Comparison of ENCODE assay signal across 24 mouse cellular contexts in the genomic region with DNA sequence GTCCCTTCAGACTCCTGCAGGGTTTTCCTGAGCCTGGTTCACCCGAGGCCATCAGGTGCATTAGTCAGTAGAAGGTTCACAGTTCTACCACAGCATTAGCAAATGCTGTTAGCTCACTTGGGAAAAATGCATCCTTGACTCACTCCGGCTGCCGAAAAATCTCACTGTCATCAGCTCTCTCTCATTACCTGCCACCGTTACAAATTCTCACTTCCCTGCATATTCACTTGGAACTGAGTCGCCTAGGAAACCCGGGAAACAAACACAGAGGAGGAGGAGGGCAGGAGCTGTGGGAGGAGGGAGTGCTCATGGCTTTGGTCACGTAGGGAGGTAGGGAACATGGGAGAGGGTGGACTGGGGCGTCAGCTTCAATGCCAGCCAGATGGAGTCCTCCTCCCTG. TPM values are rescaled to one million over a fixed set of nuclear protein-coding genes. Genes with fewer than 3 reads are reported as not detected.
DNase-seq lines count a peak whose midpoint lies in the region; ATAC-seq lines count a peak whose summit lies in the region.
"Had no signal": no experiment of that assay in that cellular context is flagged by ENCODE, and none has a peak within 500 bp of the region (broad histone marks: within the 10 kb centered on the region; RNA-seq: fewer than 3 reads in every experiment).

No protein-coding gene starts in this region.

- intact Hi-C loops in heart, postnatal 36 days (cut with DNase I): no loop called here
- intact Hi-C loops in left cerebral cortex, postnatal 36 days (cut with DNase I): no loop called here

- peaks cover 20% of the 10 kb centered on the region for H3K27me3 ChIP-seq in heart, embryonic 15.5 days
- H3K27me3 ChIP-seq in embryonic facial prominence, embryonic 10.5 days (replicated peaks; ENCODE audit: low read depth, poor library complexity, severe bottlenecking): peaks cover 28% of the 10 kb centered on the region
- H3K27me3 ChIP-seq: midbrain, embryonic 15.5 days had no signal

- peaks cover 3% of the 10 kb centered on the region for H3K4me1 ChIP-seq in heart, embryonic 15.5 days (replicated peaks)
- peaks cover 9% of the 10 kb centered on the region for H3K4me1 ChIP-seq in embryonic facial prominence, embryonic 10.5 days
- H3K4me1 ChIP-seq: stomach, embryonic 15.5 days had no signal

- 26% methylated on average over 8 of the region's 8 CpGs for WGBS in heart, embryonic 15.5 days
- WGBS in embryonic facial prominence, embryonic 10.5 days: 54% methylated on average over 8 of the region's 8 CpGs

- H3K9me3 ChIP-seq in heart, embryonic 15.5 days (replicated peaks): no peaks in the 10 kb centered on the region
- H3K9me3 ChIP-seq in embryonic facial prominence, embryonic 10.5 days: no peaks in the 10 kb centered on the region
- H3K9me3 ChIP-seq: embryonic facial prominence, embryonic 12.5 days; midbrain, embryonic 15.5 days; stomach, embryonic 15.5 days had no signal

- no peak for DNase-seq in heart, postnatal 36 days
- DNase-seq in lung, adult 18-20 months: peak; percentile 16 to 26
- no peak for DNase-seq in lung, postnatal 36 days
- peak; percentile 19 for DNase-seq in R1 (ENCODE audit: low read depth, low spot score)
- peak; percentile 25 to 33 for DNase-seq in left cerebral cortex, postnatal 36 days (ENCODE audit: low spot score in 2 of 2)
- no peak for DNase-seq in embryonic facial prominence, embryonic 10.5 days (ENCODE audit: low spot score)
- DNase-seq: adrenal gland, adult 8-10 months; cerebellum, adult 9-11 months; gastrocnemius, postnatal 10 days; kidney, adult 18-20 months; liver; thymus, adult 2 months had no signal

- no peaks in the 10 kb centered on the region for H3K36me3 ChIP-seq in heart, embryonic 15.5 days
- H3K36me3 ChIP-seq in embryonic facial prominence, embryonic 10.5 days (replicated peaks): no peaks in the 10 kb centered on the region
- H3K36me3 ChIP-seq: embryonic facial prominence, embryonic 12.5 days; midbrain, embryonic 15.5 days; stomach, embryonic 15.5 days had no signal

- H3K27ac ChIP-seq in heart, embryonic 15.5 days: no peak overlapping the region
- no peak overlapping the region for H3K27ac ChIP-seq in embryonic facial prominence, embryonic 10.5 days (replicated peaks)
- H3K27ac ChIP-seq: embryonic facial prominence, embryonic 12.5 days; midbrain, embryonic 15.5 days; stomach, embryonic 15.5 days had no signal

- H3K9ac ChIP-seq in heart, embryonic 15.5 days: no peak overlapping the region
- H3K9ac ChIP-seq: embryonic facial prominence, embryonic 12.5 days; midbrain, embryonic 15.5 days; stomach, embryonic 15.5 days had no signal

- 0 out of 2 replicates have a peak, but pooled peaks have one; percentile 18 for ATAC-seq in heart, embryonic 15.5 days (replicated peaks; ENCODE audit: insufficient number of reproducible peaks, insufficient read depth, low FRiP score, low read depth)
- ATAC-seq: forebrain, embryonic 16.5 days; midbrain, embryonic 15.5 days had no signal

- no peak overlapping the region for H3K4me2 ChIP-seq in heart, embryonic 15.5 days
- H3K4me2 ChIP-seq: embryonic facial prominence, embryonic 12.5 days; midbrain, embryonic 15.5 days; stomach, embryonic 15.5 days had no signal

- H3K4me3 ChIP-seq in heart, embryonic 15.5 days: no peak overlapping the region
- H3K4me3 ChIP-seq in embryonic facial prominence, embryonic 10.5 days: no peak overlapping the region
- H3K4me3 ChIP-seq: embryonic facial prominence, embryonic 12.5 days; erythroblast, embryonic 14.5 days; midbrain, embryonic 15.5 days; stomach, embryonic 15.5 days had no signal

RNA-seq across cellular contexts. Expression of a gene that starts 56.8 kb away (rescaled TPM):
- polyA plus RNA-seq in heart, embryonic 15.5 days (2015; fragmentation: Nextera tagmentation; extraction: Ambion mirVana): not detected in 2 replicates
- total RNA-seq in heart, postnatal 36 days (2021): not detected
- total RNA-seq in left cerebral cortex, postnatal 36 days (2021): 1 to 10 TPM; 5.1 to 8.5 TPM
- 0.60 and 0.72 TPM in 2 replicates for polyA plus RNA-seq in embryonic facial prominence, embryonic 10.5 days (2016; fragmentation: Nextera tagmentation; extraction: Ambion mirVana)
- total RNA-seq: adrenal gland, adult 8-10 months; megakaryocyte-erythroid progenitor cell, adult 5-6 weeks had no signal
- polyA plus RNA-seq: C2C12; erythroblast, embryonic 14.5 days; forebrain, embryonic 16.5 days; heart, embryonic 14.5 days; hindbrain, embryonic 11.5 days; liver, embryonic 16.5 days; spleen, adult 2 months had no signal

Comparison
In these comparisons a context has a peak if more than half of its experiments do, and no peak if none do; other contexts are left out.
1. DNase-seq: peak in lung, adult 18-20 months (2 of 2), R1 (single experiment) and left cerebral cortex, postnatal 36 days (2 of 2); none in heart, postnatal 36 days (0 of 2), lung, postnatal 36 days (single experiment) and embryonic facial prominence, embryonic 10.5 days (single experiment).
2. RNA of a gene that starts 56.8 kb away (total RNA-seq): 5.1 to 8.5 TPM in left cerebral cortex, postnatal 36 days; not detected in heart, postnatal 36 days; every median in the first group is over 4 times any median in the second.